Mouse (Mus musculus) forebrain, embryonic 12.5 days (tissue): ENCODE results near the gene Sepsecs. TPM values are rescaled to one million over a fixed set of nuclear protein-coding genes. Genes with fewer than 3 reads are reported as not detected.

Experiments
- ATAC-seq: fragments of 200-750 bp; cut with Nextera tagmentation; 2 replicates; pipeline ENCODE4 v1.8.0; 2017; ENCODE audit warnings: moderate TSS enrichment; ENCODE audit not compliant: low FRiP score
- H3K27ac ChIP-seq: fragments of 300-500 bp; sonication (generic); 2 replicates; pipeline ENCODE4 v1.5.1; 2016; ENCODE audit warnings: mild to moderate bottlenecking
- H3K27me3 ChIP-seq: fragments of 300-500 bp; sonication (generic); 2 replicates; pipeline ENCODE4 v1.6.1; 2016; ENCODE audit warnings: mild to moderate bottlenecking
- H3K36me3 ChIP-seq: fragments of 300-500 bp; sonication (generic); replicated peaks from 2 replicates; pipeline ENCODE4 v1.6.1; 2016; ENCODE audit warnings: mild to moderate bottlenecking
- H3K4me1 ChIP-seq: fragments of 300-500 bp; sonication (generic); 2 replicates; pipeline ENCODE4 v1.6.1; 2016
- H3K4me2 ChIP-seq: fragments of 300-500 bp; sonication (generic); 2 replicates; pipeline ENCODE4 v1.6.1; 2016; ENCODE audit warnings: mild to moderate bottlenecking, moderate library complexity
- H3K4me3 ChIP-seq: fragments of 300-500 bp; sonication (generic); replicated peaks from 2 replicates; pipeline ENCODE4 v1.5.1; 2016; ENCODE audit warnings: mild to moderate bottlenecking
- H3K9ac ChIP-seq: fragments of 300-500 bp; sonication (generic); 2 replicates; pipeline ENCODE4 v1.6.1; 2016; ENCODE audit warnings: mild to moderate bottlenecking
- H3K9me3 ChIP-seq: fragments of 300-500 bp; sonication (generic); 2 replicates; pipeline ENCODE4 v1.6.1; 2016
- WGBS: fragments of 180-500 bp; shearing (Covaris S2); methylation state at CpG from one replicate; pipeline ENCODE4 v1.1.7; 2016; 5-methylcytosine and 5-hydroxymethylcytosine counted together
- polyA plus RNA-seq: library from polyadenylated mRNA; unstranded; fragments of >200 nt; fragmentation: Nextera tagmentation; extraction: Ambion mirVana; gene quantifications from 2 replicates; pipeline ENCODE4 v1.2.1, GENCODE M21; 2016

The Sepsecs gene
- polyA plus RNA-seq, 1 experiment from 2014 or later, result 9.7 TPM

DNA sequence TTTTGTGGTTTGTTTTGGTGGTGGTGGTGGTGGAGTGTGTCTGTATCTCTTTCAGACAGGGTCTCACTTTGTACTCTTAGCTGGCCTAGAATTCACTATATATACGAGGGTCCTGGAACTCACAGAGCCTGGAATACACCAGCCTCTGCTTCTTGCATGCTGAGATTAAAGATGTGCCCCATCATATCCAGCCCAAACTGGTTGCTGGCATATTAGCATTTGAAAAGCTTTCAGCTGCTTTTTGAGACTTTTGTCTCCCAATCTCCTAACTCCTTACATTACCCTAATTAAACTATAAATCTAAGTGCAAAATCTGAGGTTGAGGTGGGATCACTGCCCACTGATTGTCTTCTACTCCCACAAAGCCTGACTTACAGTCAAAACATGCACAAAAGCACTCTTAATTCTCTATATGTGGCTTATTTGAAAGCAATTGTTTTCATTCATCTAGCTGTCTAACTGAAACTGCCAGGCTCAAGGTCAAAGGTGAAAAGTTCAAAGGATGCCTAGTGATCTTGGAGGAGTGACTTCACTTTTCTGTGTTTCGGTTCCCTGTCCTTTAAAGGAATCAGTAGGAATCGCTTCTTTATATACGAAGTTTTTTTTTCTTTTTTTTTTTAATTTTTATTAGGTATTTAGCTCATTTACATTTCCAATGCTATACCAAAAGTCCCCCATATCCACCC, 5.0 kb upstream of the Sepsecs start:
- no peak for ATAC-seq
- no peaks in the 10 kb centered on the region for H3K36me3 ChIP-seq
- no peak overlapping the region for H3K9ac ChIP-seq
- H3K4me3 ChIP-seq, result no peak overlapping the region
- 52% methylated on average over 4 of the region's 4 CpGs for WGBS
- no peak overlapping the region for H3K4me2 ChIP-seq
- H3K27me3 ChIP-seq, result no peaks in the 10 kb centered on the region
- H3K27ac ChIP-seq, result no peak overlapping the region
- peaks cover 10% of the 10 kb centered on the region for H3K4me1 ChIP-seq
- H3K9me3 ChIP-seq, result no peaks in the 10 kb centered on the region

- Histone ChIP-seq H3K27me3 (no peaks in the 10 kb centered on the region), H3K9ac (no peak overlapping the region), H3K4me1 (peaks cover 13% of the 10 kb centered on the region), H3K9me3 (no peaks in the 10 kb centered on the region), H3K36me3 (no peaks in the 10 kb centered on the region), H3K4me2 (no peak overlapping the region), H3K27ac (no peak overlapping the region), H3K4me3 (no peak overlapping the region)
- WGBS, result 8% methylated on average over 9 of the region's 9 CpGs
- no peak for ATAC-seq
Observed at GRCm38 (mm10) chr5:52673341-52673740, 3.8 kb upstream of the Sepsecs start.

DNA sequence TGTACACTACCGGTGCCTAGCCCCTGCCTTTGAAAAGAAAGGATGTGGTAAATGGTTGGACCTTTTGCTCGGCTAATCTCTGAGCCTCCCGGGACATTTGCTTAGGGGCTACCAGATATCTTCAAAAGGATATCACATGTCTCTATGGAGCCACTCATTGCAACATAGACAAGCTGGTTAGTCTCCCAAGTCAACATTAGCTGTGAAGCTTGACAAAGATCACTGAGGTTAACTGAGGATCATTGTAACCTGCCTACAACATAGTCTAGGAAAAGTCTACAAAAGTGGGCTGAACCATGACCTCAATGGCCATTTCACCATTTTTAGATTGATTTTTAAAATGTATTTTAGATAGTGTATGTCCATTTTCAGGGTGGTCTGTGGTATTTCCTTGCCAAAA, 1.2 kb upstream of the Sepsecs start:
- peaks cover 13% of the 10 kb centered on the region for H3K4me1 ChIP-seq
- no peaks in the 10 kb centered on the region for H3K36me3 ChIP-seq
- no peak overlapping the region for H3K4me3 ChIP-seq
- H3K9ac ChIP-seq, result no peak overlapping the region
- WGBS, result 52% methylated on average over 3 of the region's 3 CpGs
- no peaks in the 10 kb centered on the region for H3K9me3 ChIP-seq
- H3K27ac ChIP-seq, result no peak overlapping the region
- no peak overlapping the region for H3K4me2 ChIP-seq
- H3K27me3 ChIP-seq, result no peaks in the 10 kb centered on the region
- ATAC-seq, result no peak

GRCm38 (mm10) chr5:52666766-52667165, 2.7 kb downstream of the Sepsecs start:
- ATAC-seq, result no peak
- no peaks in the 10 kb centered on the region for H3K9me3 ChIP-seq
- H3K4me1 ChIP-seq, result 0 out of 2 replicates have a peak, but pooled peaks cover 3% of the 10 kb centered on the region
- H3K4me3 ChIP-seq, result no peak overlapping the region
- no peaks in the 10 kb centered on the region for H3K27me3 ChIP-seq
- H3K36me3 ChIP-seq, result peaks cover 15% of the 10 kb centered on the region
- WGBS, result 89% methylated on average over 3 of the region's 3 CpGs
- no peak overlapping the region for H3K4me2 ChIP-seq
- no peak overlapping the region for H3K9ac ChIP-seq
- H3K27ac ChIP-seq, result no peak overlapping the region

GRCm38 (mm10) chr5:52657957-52658356, 11.6 kb downstream of the Sepsecs start:
- no peaks in the 10 kb centered on the region for H3K4me1 ChIP-seq
- 87% methylated on average over 4 of the region's 4 CpGs for WGBS
- no peak overlapping the region for H3K4me2 ChIP-seq
- H3K27me3 ChIP-seq, result no peaks in the 10 kb centered on the region
- no peak overlapping the region for H3K9ac ChIP-seq
- no peak overlapping the region for H3K4me3 ChIP-seq
- H3K36me3 ChIP-seq, result peaks cover 20% of the 10 kb centered on the region
- no peaks in the 10 kb centered on the region for H3K9me3 ChIP-seq
- no peak for ATAC-seq
- H3K27ac ChIP-seq, result no peak overlapping the region

DNA sequence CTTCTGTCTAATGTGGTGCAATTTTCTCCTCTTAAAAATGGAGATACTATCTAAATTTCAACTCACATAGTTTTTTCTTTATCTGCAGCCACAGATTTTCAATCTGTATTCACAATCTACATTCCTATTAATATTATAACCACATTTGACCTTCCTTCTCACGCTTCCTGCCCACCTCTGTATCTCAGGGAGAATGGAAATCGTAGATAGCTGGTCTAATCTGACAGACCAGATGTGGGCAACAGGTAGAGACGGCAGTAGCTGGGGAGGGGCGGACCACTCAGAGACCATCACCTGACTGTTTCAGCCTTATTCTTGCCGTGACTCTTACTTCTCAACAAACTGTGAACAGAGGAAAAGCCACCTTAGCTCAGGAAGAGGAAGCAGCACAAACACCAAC, 12.2 kb downstream of the Sepsecs start:
- Histone ChIP-seq H3K27me3 (no peaks in the 10 kb centered on the region), H3K4me3 (no peak overlapping the region), H3K27ac (no peak overlapping the region), H3K4me1 (no peaks in the 10 kb centered on the region), H3K36me3 (peaks cover 24% of the 10 kb centered on the region), H3K4me2 (no peak overlapping the region), H3K9me3 (no peaks in the 10 kb centered on the region), H3K9ac (no peak overlapping the region)
- no peak for ATAC-seq
- WGBS, result 84% methylated on average over 5 of the region's 5 CpGs

- WGBS, result 84% methylated on average over 8 of the region's 8 CpGs
- Histone ChIP-seq H3K36me3 (peaks cover 19% of the 10 kb centered on the region), H3K9me3 (no peaks in the 10 kb centered on the region), H3K4me1 (no peaks in the 10 kb centered on the region), H3K27me3 (no peaks in the 10 kb centered on the region), H3K9ac (no peak overlapping the region), H3K27ac (no peak overlapping the region), H3K4me2 (no peak overlapping the region), H3K4me3 (no peak overlapping the region)
- no peak for ATAC-seq
Observed at GRCm38 (mm10) chr5:52655992-52656391, 13.5 kb downstream of the Sepsecs start.

DNA sequence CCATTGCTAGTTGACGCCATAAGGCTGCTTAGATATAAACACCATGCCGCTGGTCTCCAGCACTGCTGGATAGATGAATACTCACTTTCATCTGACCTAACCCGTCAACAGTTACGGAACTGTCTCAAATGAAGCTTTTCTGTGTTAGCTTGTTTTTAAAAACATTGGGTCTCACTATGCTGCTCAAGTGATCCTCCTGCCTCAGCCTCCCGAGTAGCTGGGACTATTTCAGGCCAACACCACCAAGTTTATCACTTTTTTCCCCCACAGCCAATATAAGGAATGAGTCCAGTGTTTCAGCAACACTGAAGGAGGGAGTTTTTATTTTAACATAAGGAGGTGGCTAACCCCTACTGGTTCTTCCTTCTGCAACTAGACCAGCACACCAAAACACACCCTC, 14.5 kb downstream of the Sepsecs start:
- H3K4me1 ChIP-seq, result no peaks in the 10 kb centered on the region
- H3K9ac ChIP-seq, result no peak overlapping the region
- H3K9me3 ChIP-seq, result no peaks in the 10 kb centered on the region
- H3K4me3 ChIP-seq, result no peak overlapping the region
- H3K27me3 ChIP-seq, result no peaks in the 10 kb centered on the region
- no peak overlapping the region for H3K27ac ChIP-seq
- peaks cover 19% of the 10 kb centered on the region for H3K36me3 ChIP-seq
- no peak for ATAC-seq
- WGBS, result 93% methylated on average over 5 of the region's 5 CpGs
- H3K4me2 ChIP-seq, result no peak overlapping the region

GRCm38 (mm10) chr5:52652606-52653005, 16.9 kb downstream of the Sepsecs start:
- Histone ChIP-seq H3K36me3 (peaks cover 22% of the 10 kb centered on the region), H3K4me2 (no peak overlapping the region), H3K9me3 (no peaks in the 10 kb centered on the region), H3K4me1 (no peaks in the 10 kb centered on the region), H3K27ac (no peak overlapping the region), H3K4me3 (no peak overlapping the region), H3K27me3 (no peaks in the 10 kb centered on the region), H3K9ac (no peak overlapping the region)
- WGBS, result 91% methylated on average over 7 of the region's 7 CpGs
- ATAC-seq, result no peak

DNA sequence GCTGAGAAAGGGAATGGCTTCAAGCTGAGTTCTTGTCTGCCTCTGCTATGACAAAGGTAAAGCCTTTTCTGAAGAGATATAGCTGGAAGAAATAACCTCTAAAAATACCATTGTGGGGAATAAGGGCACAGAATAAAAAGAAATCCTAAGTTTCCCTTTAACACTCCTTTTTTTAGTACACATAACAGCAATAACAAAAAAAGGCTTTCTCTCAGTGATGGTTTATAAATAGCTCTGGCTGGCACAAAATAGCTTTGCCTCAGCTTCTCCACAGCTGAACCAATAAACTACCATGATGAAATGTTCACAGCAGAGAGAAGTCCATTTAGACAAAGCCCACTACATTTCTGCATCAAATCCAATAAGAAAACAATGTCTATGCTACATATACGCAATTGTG, 17.4 kb downstream of the Sepsecs start:
- Histone ChIP-seq H3K36me3 (peaks cover 22% of the 10 kb centered on the region), H3K9ac (no peak overlapping the region), H3K4me3 (no peak overlapping the region), H3K9me3 (no peaks in the 10 kb centered on the region), H3K27ac (no peak overlapping the region), H3K4me1 (no peaks in the 10 kb centered on the region), H3K27me3 (no peaks in the 10 kb centered on the region), H3K4me2 (no peak overlapping the region)
- WGBS, result 90% methylated on average over 1 of the region's 1 CpGs
- no peak for ATAC-seq

- Histone ChIP-seq H3K9ac (no peak overlapping the region), H3K4me2 (no peak overlapping the region), H3K27me3 (no peaks in the 10 kb centered on the region), H3K27ac (no peak overlapping the region), H3K36me3 (peaks cover 53% of the 10 kb centered on the region), H3K9me3 (no peaks in the 10 kb centered on the region), H3K4me3 (no peak overlapping the region), H3K4me1 (no peaks in the 10 kb centered on the region)
- 70% methylated on average over 9 of the region's 9 CpGs for WGBS
- ATAC-seq, result no peak
Observed at GRCm38 (mm10) chr5:52643947-52644840, 25.3 kb downstream of the Sepsecs start.

DNA sequence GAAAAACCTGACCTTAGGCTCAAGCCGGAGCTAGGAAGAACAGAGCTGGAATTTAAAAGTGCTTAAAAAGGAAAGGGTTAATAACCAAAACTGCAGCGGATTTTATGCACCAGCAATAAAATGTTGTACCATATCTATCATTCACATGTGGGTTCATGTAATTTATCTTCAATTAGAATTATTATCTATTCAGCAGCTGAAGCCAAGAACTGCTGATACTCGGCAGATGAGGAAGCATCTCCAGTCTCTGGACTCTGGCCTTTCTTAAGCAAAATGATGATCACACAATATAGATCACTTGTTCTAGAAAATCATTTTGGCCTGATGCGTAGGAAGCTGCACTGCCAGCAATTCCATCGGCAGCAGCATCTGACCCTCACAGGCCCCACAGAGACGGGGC, 27.8 kb downstream of the Sepsecs start:
- no peaks in the 10 kb centered on the region for H3K9me3 ChIP-seq
- H3K4me2 ChIP-seq, result no peak overlapping the region
- 91% methylated on average over 6 of the region's 6 CpGs for WGBS
- H3K9ac ChIP-seq, result no peak overlapping the region
- peaks cover 45% of the 10 kb centered on the region for H3K36me3 ChIP-seq
- ATAC-seq, result no peak
- no peak overlapping the region for H3K4me3 ChIP-seq
- H3K27me3 ChIP-seq, result no peaks in the 10 kb centered on the region
- no peaks in the 10 kb centered on the region for H3K4me1 ChIP-seq
- H3K27ac ChIP-seq, result no peak overlapping the region

DNA sequence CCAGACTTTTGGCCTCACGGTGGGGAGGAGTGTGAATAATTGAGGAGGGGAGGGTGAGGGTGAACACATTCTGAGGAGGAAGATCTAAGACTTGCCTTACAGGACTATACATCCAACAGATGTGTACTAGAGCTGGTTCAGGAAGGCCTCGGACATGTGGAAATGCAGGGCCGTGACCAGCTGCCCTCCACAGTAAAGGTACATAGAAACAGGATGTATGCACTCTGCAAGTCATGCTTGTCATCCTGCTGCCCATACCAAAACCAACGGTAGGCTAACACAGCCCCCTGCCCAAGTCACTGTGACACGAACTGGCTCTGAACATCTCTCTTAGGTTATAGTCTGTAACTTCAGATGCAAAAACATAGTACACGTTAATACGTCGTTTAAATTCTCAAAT, 30.6 kb downstream of the Sepsecs start:
- no peaks in the 10 kb centered on the region for H3K27me3 ChIP-seq
- peaks cover 23% of the 10 kb centered on the region for H3K36me3 ChIP-seq
- H3K4me2 ChIP-seq, result no peak overlapping the region
- H3K9me3 ChIP-seq, result no peaks in the 10 kb centered on the region
- H3K4me3 ChIP-seq, result no peak overlapping the region
- no peak overlapping the region for H3K27ac ChIP-seq
- H3K4me1 ChIP-seq, result no peaks in the 10 kb centered on the region
- no peak overlapping the region for H3K9ac ChIP-seq
- no peak for ATAC-seq
- WGBS, result 89% methylated on average over 8 of the region's 8 CpGs
